Mouse (Mus musculus) neutrophil, adult 5-6 weeks (primary cell): Measurements from ENCODE around the gene Stat5b. TPM values are rescaled to one million over a fixed set of nuclear protein-coding genes. Genes with fewer than 3 reads are reported as not detected.
"Not testable (repeated sequence)": the region's sequence is repeated elsewhere in the genome, so short reads cannot be mapped to it uniquely, and the experiment has no call there.

Experiments used
- ATAC-seq: fragments of 151-379, 151-347 bp; 2 replicates; pipeline ENCODE4 v1.8.0; 2017; ENCODE audit warnings: mild to moderate bottlenecking, moderate TSS enrichment; ENCODE audit not compliant: insufficient number of reproducible peaks, poor library complexity, low FRiP score, severe bottlenecking; ENCODE audit errors: extremely low read depth
- total RNA-seq: library from RNA; stranded (forward); fragments of 200-1000 nt; gene quantifications from 2 replicates; pipeline ENCODE4 v1.2.3, GENCODE M21; 2017

Stat5b gene
- total RNA-seq, 1 experiment from 2014 or later = 108 TPM

DNA sequence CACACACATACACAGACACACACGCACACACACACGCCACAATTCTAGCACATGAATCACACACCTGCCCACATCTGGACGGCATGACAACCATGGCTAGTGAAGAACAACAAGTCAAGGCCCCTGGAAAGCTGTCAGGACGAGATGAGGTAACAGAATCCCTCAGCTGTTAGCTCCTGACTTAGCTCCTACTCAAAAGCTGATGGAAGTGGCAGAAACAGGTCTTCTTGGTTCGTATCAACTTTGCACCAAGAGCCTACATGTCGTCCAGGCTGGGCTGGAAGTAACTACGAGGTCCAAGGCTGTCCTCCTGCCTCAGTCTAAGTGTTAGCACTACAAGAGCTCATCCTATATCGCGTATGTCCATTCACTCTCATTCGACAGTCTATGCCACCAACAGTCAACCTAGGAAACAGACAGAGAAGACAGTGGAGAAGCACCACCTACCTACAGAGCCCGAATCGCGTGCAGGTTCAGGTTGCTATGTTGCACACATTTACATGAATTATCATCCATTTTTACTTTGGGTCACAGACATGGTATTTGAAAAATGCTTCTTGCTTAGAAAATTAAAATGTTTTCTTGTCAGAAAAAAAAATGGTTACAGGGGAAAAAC is 28.8 kb downstream of the Stat5b start:
- ATAC-seq = no peak

DNA sequence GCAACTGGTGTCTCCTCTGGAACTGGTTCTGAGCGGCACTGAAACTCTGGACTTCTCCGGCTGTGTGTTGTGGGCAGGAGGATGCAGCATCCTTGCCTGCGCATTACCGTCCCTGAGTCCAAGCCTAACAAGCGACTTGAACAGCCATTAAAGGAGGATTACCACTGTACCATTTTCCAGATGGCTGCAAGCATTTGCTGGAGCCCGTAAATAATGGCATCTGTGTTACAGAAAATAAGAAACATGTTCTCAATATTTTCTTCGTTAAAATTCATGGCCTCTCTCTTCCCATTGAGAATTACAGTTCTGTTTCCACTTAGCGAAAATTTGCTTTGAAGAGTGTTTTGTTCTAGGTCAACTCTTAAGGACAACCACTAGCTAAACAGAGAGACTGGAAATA is 30.5 kb downstream of the Stat5b start:
- no peak for ATAC-seq

DNA sequence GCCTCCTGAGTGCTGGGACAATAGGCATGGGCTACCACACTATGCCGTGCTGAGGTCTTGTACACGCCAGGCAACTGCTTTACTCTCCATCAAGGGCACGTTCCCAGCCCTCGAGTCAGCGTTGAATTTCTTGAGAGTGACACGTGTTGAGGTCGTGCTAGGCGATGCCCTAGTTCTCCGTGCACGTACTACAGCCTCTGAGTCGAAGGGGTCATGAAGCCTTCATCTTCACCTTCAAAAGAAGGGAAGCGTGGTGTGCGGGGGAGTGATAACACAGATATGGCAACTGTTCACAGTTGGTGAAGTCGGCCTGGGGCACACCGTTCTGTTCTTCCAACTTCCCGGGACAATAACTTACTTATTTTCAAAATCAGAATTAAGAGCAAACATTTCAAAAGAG is 30.9 kb downstream of the Stat5b start:
- ATAC-seq = no peak

DNA sequence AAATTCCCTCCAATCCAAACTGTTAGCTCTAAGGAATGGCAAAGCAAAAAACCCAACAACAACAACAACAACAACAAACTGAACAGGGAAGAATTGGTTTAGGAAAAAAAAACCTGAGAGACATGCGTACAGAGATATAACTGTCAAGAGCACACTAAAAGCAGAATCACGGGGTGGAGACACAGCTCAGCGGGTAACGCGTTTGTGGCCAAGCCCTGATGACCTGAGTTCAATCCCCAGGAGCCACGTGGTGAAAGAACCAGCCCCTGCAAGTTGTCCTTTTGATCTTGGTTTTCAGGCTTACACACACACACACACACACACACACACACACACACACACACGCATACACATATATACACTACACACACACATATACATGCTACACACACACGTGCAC is 31.5 kb downstream of the Stat5b start:
- no peak for ATAC-seq

DNA sequence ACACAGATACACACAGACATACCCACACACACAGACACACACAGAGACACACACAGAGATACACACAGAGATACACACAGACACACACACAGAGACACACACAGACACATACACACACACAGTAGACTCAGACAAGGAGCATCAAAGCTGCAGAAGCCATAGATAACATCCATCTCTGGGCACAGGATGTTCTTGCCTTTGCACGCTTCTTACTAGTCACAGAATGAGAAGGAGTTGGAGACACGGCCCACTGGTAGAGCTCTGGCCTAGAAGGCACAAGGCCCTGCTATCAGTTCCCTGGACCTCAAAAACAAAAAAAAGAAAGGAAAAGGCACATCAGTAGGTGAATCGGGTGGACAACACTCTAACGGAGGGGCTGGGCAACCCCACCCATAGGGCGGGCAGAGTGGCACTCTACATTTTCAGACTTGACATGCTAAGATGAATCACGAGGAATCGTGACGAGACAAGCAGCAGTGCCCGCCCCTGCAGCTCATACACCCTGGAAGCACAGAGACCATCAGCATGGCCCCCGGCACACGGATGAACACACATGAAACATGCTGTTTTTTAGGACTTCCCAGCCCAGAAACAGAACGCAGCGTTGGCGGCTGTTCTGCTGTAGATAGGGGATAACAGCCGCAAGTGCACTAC is 32.0 kb downstream of the Stat5b start:
- no peak for ATAC-seq

DNA sequence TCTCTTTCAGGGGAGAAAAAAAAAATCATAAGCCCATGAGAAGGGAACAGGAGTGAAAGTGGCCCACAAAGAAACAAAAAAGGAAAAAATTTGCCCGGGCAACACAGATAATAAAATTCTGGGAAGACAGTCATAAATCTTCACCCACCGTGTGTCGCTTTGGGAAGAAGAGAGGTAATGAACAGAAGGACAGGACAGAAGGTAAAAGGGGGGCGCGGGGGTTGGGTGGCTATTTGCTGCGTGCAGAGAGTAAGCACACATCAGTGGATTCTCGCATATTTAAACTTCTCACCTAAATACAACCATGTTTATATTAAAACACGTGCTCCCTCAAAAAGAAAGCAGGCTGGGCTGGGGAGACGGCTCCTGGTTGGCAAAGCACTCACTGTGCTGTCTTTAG is 33.2 kb downstream of the Stat5b start:
- no peak for ATAC-seq

DNA sequence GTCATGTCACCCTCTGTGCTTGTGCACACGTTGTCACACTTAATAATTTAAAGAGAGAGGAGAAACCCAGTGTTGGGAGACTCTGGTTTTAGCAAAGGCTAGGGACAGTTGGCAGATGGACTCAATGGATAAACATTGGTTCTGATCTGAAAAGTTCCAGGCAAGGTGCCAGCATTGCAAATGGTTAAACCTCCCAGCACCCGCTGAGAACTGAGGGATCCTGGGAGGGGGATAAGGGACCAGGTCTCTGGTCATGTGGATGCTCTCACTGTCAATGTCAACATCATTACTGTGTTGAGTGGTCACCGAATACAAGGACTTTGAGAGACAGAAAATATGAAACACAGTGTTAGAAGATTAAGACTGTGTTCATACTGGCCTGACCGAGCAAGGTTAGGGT is 33.7 kb downstream of the Stat5b start:
- no peak for ATAC-seq

DNA sequence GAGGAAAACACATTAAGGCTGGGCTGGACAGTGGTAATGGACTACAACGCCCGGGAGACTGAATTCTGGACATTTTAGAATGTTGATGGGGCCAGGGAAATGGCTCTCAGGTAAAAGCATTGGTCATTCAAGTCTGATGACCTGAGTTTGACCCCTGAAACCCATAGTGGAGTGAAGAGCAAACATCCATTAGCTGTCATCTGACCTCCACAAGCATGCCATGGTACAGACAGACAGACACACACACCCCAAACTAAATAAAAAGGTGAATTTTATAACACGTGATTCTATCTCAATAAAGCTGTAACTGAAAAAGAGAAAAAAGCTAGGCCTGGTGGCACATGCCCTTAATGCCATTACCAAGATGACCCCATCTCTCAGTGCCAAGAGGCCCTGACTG is 34.2 kb downstream of the Stat5b start:
- no peak for ATAC-seq

DNA sequence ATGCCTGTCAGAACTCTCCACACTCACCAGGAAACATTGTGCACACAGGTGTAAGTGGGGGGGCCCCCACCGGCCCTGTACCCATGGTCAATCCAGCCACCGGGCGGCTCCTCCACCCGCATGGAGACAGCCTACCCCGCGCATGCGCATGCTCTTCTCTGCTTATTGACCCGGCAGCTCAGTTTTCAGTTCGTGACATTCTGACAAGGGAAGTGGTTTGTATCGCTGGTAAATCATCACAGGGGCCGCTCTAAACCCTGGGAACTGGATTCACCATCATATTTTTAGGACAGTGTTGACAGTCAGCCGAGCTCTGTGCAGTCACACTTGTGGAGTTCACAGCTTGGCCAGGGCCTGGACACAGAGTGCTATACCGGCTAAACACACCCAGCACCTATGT is 36.0 kb downstream of the Stat5b start:
- ATAC-seq = peak; percentile 84

DNA sequence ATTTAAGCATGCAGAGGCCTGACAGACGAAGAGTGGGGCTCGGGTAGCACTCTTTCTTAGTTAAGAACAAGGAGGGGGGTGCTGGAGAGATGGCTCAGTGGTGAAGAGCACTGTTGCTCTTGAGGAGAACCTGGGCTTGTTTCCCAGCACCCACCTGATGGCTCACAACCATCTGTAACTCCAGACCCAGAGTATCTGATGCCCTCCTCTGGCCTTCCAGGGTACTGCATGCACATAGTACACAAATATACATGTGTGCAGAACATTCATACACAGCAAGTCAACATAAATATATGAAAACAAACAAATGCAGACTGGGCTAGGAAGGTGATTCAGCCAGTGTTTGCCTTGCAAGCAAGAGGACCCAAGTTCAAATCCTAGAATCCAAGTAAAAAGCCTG is 39.4 kb downstream of the Stat5b start:
- no peak for ATAC-seq

DNA sequence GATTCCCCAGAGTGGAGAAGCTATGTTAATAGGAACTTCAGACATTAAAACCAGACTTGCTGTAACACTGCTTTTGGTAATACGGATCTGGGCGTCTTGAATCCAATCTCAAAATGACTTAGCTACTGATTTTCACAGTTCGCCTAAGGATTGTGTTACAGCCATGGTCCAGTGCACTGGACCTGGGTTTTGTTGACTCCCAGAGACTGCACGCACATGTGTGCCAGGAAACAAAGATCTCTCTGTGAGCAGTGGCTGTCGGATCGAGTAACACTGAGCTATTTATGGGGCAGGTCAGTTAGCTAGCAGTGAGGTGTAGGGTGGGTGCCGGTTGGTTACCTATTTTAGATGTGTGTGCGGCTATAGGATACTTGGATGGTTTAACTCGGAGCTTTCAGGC is 40.0 kb downstream of the Stat5b start:
- ATAC-seq = no peak

DNA sequence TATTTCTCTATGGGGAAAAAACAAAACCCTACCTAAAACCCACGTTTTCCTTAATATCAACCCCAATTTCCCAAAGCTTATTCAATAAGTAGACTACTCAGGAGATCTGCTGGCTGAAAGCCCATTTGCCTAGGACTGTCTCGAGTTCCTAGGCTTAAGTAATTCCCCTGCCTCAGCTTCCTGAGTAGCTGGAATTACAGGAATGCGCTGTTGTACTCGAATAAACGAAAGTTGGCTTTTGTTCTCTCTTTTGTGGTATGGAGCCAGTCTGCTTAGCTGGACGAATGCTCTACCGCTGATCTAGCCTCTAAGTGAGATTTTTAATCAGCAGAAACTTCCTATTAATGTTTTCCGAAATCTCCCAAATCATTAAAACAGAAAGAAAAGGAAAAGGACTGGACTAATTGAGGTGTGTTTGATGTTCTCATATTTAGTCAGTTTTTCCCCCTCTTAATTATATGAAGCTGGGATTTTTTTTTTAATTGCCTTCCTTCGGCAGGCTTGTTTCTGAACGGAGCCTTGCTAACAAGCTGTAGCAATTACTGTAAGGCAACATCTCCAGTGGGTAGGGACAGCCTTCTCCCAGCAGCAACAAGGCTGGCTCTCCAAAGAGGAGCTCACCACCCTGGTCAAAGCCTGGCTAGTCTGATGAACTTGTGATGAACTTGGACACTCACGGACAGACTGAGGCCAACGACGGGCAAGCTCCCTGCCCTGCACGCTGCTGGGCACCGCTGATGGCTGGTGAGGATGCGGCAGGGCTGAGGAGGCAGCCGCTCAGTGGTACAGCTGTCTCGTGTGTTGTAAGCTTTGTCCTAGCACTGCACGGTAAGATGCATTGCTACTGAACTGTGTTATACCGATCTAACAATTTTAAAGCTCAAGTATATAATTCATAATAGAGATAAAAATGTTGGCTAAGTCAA is 43.9 kb downstream of the Stat5b start:
- ATAC-seq = no peak

DNA sequence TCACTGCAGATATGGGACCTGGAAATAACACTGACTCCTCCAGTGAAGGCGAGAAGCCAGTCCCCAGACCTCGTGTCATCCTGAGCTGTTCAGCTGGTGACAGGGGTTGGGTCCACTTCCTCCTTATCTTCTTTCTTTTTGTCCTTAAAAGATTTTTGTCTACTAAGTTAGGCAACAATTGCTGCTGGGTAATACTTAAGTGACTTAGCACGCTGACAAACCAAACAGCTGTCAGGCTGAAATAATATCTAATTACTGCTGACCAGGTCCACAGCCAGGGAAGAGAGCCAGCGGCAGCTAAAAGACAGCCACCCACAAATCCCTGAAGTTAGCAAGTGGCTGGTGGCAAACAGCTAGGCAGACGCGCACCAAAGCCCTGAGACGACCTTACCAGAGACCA is 45.0 kb downstream of the Stat5b start:
- no peak for ATAC-seq

DNA sequence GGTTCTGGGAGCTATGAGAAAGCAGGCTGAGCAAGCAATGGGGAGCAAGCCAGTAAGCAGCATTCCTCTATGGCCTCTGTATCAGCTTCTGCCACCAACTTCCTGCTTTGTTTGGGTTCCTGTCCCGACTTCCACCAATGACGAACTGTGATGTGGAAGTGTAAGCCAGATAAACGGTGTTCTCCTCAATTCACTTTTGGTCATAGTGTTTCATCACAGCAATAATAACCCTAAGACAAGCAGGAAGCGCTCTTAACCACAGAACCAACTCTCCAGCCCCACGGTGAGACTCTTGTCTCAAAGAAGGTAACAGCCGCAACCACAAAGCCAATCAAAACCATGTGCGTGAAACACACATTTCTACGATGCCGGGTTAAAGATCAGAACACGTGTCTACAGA is 46.1 kb downstream of the Stat5b start:
- ATAC-seq = peak; percentile 53

DNA sequence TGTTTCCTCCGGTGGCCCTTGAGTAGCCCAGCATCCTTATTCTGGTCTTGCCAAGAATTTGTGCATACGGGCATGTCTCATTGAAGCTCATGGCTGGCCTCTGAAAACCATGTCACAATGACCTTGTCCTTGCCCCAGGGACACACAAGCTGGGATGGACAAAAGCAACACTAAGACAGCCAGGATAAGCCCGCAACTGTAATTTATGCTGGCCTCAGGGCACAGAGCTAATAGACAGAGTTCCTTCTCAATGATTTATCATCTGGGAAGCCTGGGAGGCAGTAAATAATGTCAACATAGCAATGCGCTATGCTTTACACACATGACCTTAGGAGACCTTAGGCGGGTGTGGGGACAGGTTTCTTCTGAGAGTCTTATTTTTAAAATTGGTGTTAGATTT is 51.1 kb downstream of the Stat5b start:
- ATAC-seq = no peak

DNA sequence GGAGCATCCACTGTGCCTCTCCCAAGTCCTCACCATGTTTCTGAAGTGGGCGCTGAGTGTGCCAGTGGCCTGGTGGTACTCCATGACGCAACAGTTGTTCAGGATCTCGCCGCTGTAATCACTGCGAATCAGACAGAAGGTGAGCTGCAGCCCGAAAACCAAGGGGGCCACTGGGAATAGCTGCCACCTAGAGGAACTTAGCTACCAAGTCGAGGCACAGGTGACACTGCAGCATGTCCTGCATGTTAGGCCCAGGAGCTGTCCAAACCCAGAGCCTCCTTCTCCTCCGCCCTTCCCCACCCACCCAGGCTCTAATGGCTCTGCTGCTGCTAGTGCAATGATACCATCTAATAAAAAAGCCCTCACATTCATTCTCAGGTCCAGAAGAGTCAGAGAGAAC is 53.9 kb downstream of the Stat5b start:
- ATAC-seq = no peak

DNA sequence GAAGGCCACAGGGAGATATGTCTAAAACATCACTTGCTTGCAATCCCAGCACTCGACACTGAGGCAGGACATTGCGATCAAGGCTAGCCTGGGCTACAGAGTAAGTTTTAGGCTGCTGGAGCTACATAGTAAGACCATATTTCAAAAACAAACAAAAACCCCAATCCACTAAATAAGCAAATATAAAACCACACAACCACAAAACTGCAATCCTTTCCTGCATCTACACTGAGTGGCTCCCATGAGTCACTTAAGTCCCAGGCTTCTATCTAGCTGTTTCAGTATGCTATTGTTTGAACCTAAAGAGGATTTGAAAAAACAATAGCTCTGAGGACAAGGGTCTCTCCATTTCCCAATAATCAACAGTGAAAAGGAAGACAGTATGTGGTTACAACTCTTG is 55.1 kb downstream of the Stat5b start:
- no peak for ATAC-seq

DNA sequence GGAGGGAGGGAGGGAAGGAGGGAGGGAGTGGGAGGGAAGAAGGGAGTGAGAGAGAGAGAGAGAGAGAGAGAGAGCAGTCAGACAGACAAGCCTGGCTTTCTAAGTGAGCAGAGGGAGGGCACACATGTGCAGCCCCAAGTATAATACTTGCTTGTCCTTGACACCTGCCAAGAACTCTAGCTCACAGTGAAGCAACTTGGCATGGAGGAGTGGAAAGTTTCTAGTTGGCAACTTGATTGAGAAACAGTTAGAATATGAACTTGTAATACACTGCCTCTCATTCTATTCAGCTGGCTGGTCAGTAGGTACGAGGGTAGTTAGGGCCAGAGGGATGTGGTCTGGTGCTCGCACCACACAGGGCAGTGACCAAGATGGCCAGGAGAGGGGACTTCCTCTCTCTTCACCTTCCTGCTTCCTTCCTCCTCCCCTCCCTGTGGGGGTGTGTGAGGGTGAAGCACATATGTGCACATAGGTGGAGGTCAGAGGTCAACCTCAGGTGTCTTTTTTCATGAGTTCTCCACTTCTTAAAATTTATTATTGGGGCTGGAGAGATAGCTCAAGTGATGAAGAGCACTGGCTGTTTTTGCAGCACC is 59.0 kb downstream of the Stat5b start:
- ATAC-seq = peak; percentile 23; the same call in 1 of the 2 replicates

DNA sequence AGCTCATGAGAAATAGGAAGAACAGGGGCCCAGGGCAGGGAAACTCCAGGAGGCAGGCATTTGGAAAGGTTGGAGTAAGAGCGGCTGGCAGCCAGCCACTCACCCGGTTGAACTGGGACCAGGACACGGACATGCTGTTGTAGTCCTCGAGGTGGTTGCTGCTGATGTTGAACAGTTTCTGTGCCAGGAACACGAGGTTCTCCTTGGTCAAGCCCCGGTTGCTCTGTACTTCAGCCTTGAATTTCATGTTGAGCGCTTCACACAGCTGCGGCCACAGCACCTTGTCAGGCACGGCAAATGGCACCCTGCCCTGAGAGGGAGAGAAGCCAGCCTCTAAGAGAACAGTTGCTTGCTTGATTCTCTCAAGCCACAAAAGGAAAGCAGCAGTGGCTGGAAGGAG is 59.9 kb downstream of the Stat5b start:
- not testable (repeated sequence) for ATAC-seq

DNA sequence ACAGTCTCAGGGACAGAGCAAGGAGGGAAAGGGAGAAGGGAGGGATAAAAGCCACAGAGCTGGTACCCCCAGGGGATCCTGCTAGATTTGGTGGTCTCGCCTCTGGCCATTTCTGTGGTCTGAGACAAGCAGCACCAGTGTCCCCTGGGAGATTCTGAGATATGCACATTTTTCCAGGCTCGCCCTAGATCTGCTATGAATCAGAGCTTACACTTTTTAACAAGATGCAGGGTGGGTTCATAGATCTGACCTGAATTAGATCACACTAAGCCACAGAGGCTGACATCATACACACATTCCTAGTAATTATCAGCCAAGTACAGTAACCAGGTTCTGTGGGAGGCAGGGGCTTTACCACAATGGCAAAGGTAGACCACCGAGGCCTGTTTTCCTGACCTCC is 60.8 kb downstream of the Stat5b start:
- ATAC-seq = no peak
